Mouse (Mus musculus) kidney, embryonic 15.5 days (tissue): ENCODE data around the gene Ccr7. TPM values are rescaled to one million over a fixed set of nuclear protein-coding genes. Genes with fewer than 3 reads are reported as not detected.

Experiments used
- ATAC-seq: fragments of 200-750 bp; cut with Nextera tagmentation; replicated peaks from 2 replicates; pipeline ENCODE4 v1.8.0; 2017; ENCODE audit warnings: moderate TSS enrichment; ENCODE audit not compliant: low FRiP score
- H3K27ac ChIP-seq: fragments of 300-500 bp; sonication (generic); 2 replicates; pipeline ENCODE4 v1.5.1; 2015; ENCODE audit warnings: mild to moderate bottlenecking, inconsistent platforms
- H3K27me3 ChIP-seq: fragments of 300-500 bp; sonication (generic); 2 replicates; pipeline ENCODE4 v1.6.1; 2015; ENCODE audit warnings: inconsistent platforms
- H3K36me3 ChIP-seq: fragments of 300-500 bp; sonication (generic); 2 replicates; pipeline ENCODE4 v1.6.1; 2015; ENCODE audit warnings: inconsistent platforms
- H3K4me1 ChIP-seq: fragments of 300-500 bp; sonication (generic); 2 replicates; pipeline ENCODE4 v1.6.1; 2015; ENCODE audit warnings: inconsistent platforms
- H3K4me2 ChIP-seq: fragments of 300-500 bp; sonication (generic); 2 replicates; pipeline ENCODE4 v1.6.1; 2015; ENCODE audit warnings: moderate library complexity, mild to moderate bottlenecking, inconsistent platforms
- H3K4me3 ChIP-seq: fragments of 300-500 bp; sonication (generic); replicated peaks from 2 replicates; pipeline ENCODE4 v1.5.1; 2015; ENCODE audit warnings: mild to moderate bottlenecking, inconsistent platforms
- H3K9ac ChIP-seq: fragments of 300-500 bp; sonication (generic); 2 replicates; pipeline ENCODE4 v1.6.1; 2015; ENCODE audit warnings: mild to moderate bottlenecking, inconsistent platforms
- H3K9me3 ChIP-seq: fragments of 300-500 bp; sonication (generic); replicated peaks from 2 replicates; pipeline ENCODE4 v1.6.1; 2016; ENCODE audit warnings: inconsistent platforms
- WGBS: fragments of 180-500 bp; shearing (Covaris S2); methylation state at CpG from one replicate; pipeline ENCODE4 v1.1.7; 2015; ENCODE audit warnings: mixed read lengths; 5-methylcytosine and 5-hydroxymethylcytosine counted together
- polyA plus RNA-seq: library from polyadenylated mRNA; unstranded; fragments of >200 nt; fragmentation: Nextera tagmentation; extraction: Ambion mirVana; gene quantifications from 2 replicates; pipeline ENCODE4 v1.2.1, GENCODE M21; 2015

The Ccr7 gene
- polyA plus RNA-seq, 1 experiment from 2014 or later, result 0.17 TPM

GRCm38 (mm10) chr11:99169438-99169837, 14.6 kb upstream of the Ccr7 start:
- no peaks in the 10 kb centered on the region for H3K27me3 ChIP-seq
- no peak overlapping the region for H3K4me3 ChIP-seq
- H3K36me3 ChIP-seq, result no peaks in the 10 kb centered on the region
- H3K4me1 ChIP-seq, result no peaks in the 10 kb centered on the region
- no peak for ATAC-seq
- no peak overlapping the region for H3K4me2 ChIP-seq
- H3K9ac ChIP-seq, result no peak overlapping the region
- 87% methylated on average over 2 of the region's 2 CpGs for WGBS
- H3K9me3 ChIP-seq, result no peaks in the 10 kb centered on the region
- no peak overlapping the region for H3K27ac ChIP-seq

GRCm38 (mm10) chr11:99168030-99168474, 13.2 kb upstream of the Ccr7 start:
- no peaks in the 10 kb centered on the region for H3K36me3 ChIP-seq
- no peaks in the 10 kb centered on the region for H3K27me3 ChIP-seq
- no peaks in the 10 kb centered on the region for H3K4me1 ChIP-seq
- WGBS, result 44% methylated on average over 12 of the region's 12 CpGs
- no peak for ATAC-seq
- no peaks in the 10 kb centered on the region for H3K9me3 ChIP-seq
- no peak overlapping the region for H3K9ac ChIP-seq
- H3K4me2 ChIP-seq, result no peak overlapping the region
- no peak overlapping the region for H3K27ac ChIP-seq
- H3K4me3 ChIP-seq, result no peak overlapping the region

- Histone ChIP-seq H3K9ac (no peak overlapping the region), H3K4me1 (no peaks in the 10 kb centered on the region), H3K27me3 (no peaks in the 10 kb centered on the region), H3K4me2 (no peak overlapping the region), H3K4me3 (no peak overlapping the region), H3K27ac (no peak overlapping the region), H3K36me3 (no peaks in the 10 kb centered on the region), H3K9me3 (no peaks in the 10 kb centered on the region)
- no peak for ATAC-seq
- 78% methylated on average over 7 of the region's 7 CpGs for WGBS
Measured at GRCm38 (mm10) chr11:99167576-99167975, 12.7 kb upstream of the Ccr7 start.

- H3K4me2 ChIP-seq, result no peak overlapping the region
- no peaks in the 10 kb centered on the region for H3K27me3 ChIP-seq
- no peaks in the 10 kb centered on the region for H3K4me1 ChIP-seq
- H3K36me3 ChIP-seq, result no peaks in the 10 kb centered on the region
- 94% methylated on average over 7 of the region's 7 CpGs for WGBS
- no peaks in the 10 kb centered on the region for H3K9me3 ChIP-seq
- no peak overlapping the region for H3K27ac ChIP-seq
- H3K4me3 ChIP-seq, result no peak overlapping the region
- ATAC-seq, result no peak
- no peak overlapping the region for H3K9ac ChIP-seq
Measured at GRCm38 (mm10) chr11:99166241-99166640, 11.4 kb upstream of the Ccr7 start.

GRCm38 (mm10) chr11:99165031-99165752, 10.3 kb upstream of the Ccr7 start:
- no peaks in the 10 kb centered on the region for H3K9me3 ChIP-seq
- 71% methylated on average over 11 of the region's 11 CpGs for WGBS
- H3K27me3 ChIP-seq, result no peaks in the 10 kb centered on the region
- no peak overlapping the region for H3K27ac ChIP-seq
- no peaks in the 10 kb centered on the region for H3K4me1 ChIP-seq
- ATAC-seq, result no peak
- no peaks in the 10 kb centered on the region for H3K36me3 ChIP-seq
- H3K4me3 ChIP-seq, result no peak overlapping the region
- no peak overlapping the region for H3K9ac ChIP-seq
- H3K4me2 ChIP-seq, result no peak overlapping the region

GRCm38 (mm10) chr11:99162972-99163686, 8.3 kb upstream of the Ccr7 start:
- WGBS, result 75% methylated on average over 10 of the region's 10 CpGs
- no peak overlapping the region for H3K9ac ChIP-seq
- no peaks in the 10 kb centered on the region for H3K36me3 ChIP-seq
- no peaks in the 10 kb centered on the region for H3K9me3 ChIP-seq
- no peak overlapping the region for H3K27ac ChIP-seq
- no peak overlapping the region for H3K4me3 ChIP-seq
- H3K27me3 ChIP-seq, result no peaks in the 10 kb centered on the region
- ATAC-seq, result no peak
- H3K4me1 ChIP-seq, result no peaks in the 10 kb centered on the region
- H3K4me2 ChIP-seq, result no peak overlapping the region

GRCm38 (mm10) chr11:99161648-99162047, 6.8 kb upstream of the Ccr7 start:
- no peak for ATAC-seq

GRCm38 (mm10) chr11:99160228-99160627, 5.4 kb upstream of the Ccr7 start:
- no peak overlapping the region for H3K9ac ChIP-seq
- no peak overlapping the region for H3K4me2 ChIP-seq
- no peaks in the 10 kb centered on the region for H3K9me3 ChIP-seq
- H3K4me1 ChIP-seq, result no peaks in the 10 kb centered on the region
- no peak for ATAC-seq
- H3K27me3 ChIP-seq, result no peaks in the 10 kb centered on the region
- no peak overlapping the region for H3K27ac ChIP-seq
- no peak overlapping the region for H3K4me3 ChIP-seq
- 90% methylated on average over 6 of the region's 6 CpGs for WGBS
- no peaks in the 10 kb centered on the region for H3K36me3 ChIP-seq

More at GRCm38 (mm10) chr11:99161648-99162047, 6.8 kb upstream of the Ccr7 start:
- Histone ChIP-seq H3K4me1 (no peaks in the 10 kb centered on the region), H3K9ac (no peak overlapping the region), H3K9me3 (no peaks in the 10 kb centered on the region), H3K4me3 (no peak overlapping the region), H3K27me3 (no peaks in the 10 kb centered on the region), H3K4me2 (no peak overlapping the region), H3K36me3 (no peaks in the 10 kb centered on the region), H3K27ac (no peak overlapping the region)
- WGBS, result 37% methylated on average over 5 of the region's 5 CpGs

- WGBS, result 92% methylated on average over 9 of the region's 9 CpGs
- Histone ChIP-seq H3K27me3 (no peaks in the 10 kb centered on the region), H3K27ac (no peak overlapping the region), H3K4me2 (no peak overlapping the region), H3K9ac (no peak overlapping the region), H3K4me1 (no peaks in the 10 kb centered on the region), H3K4me3 (no peak overlapping the region), H3K9me3 (no peaks in the 10 kb centered on the region), H3K36me3 (no peaks in the 10 kb centered on the region)
- ATAC-seq, result no peak
Measured at GRCm38 (mm10) chr11:99155817-99156216, 940 bp upstream of the Ccr7 start.

- no peaks in the 10 kb centered on the region for H3K9me3 ChIP-seq
- H3K9ac ChIP-seq, result no peak overlapping the region
- WGBS, result 51% methylated on average over 7 of the region's 7 CpGs
- H3K4me3 ChIP-seq, result no peak overlapping the region
- H3K4me1 ChIP-seq, result peaks cover 14% of the 10 kb centered on the region
- ATAC-seq, result no peak
- H3K27me3 ChIP-seq, result no peaks in the 10 kb centered on the region
- H3K27ac ChIP-seq, result no peak overlapping the region
- H3K36me3 ChIP-seq, result no peaks in the 10 kb centered on the region
- no peak overlapping the region for H3K4me2 ChIP-seq
Measured at GRCm38 (mm10) chr11:99153767-99154753, 817 bp downstream of the Ccr7 start.

- H3K4me3 ChIP-seq, result no peak overlapping the region
- ATAC-seq, result no peak
- peaks cover 29% of the 10 kb centered on the region for H3K4me1 ChIP-seq
- no peak overlapping the region for H3K4me2 ChIP-seq
- H3K9me3 ChIP-seq, result no peaks in the 10 kb centered on the region
- no peak overlapping the region for H3K27ac ChIP-seq
- no peaks in the 10 kb centered on the region for H3K27me3 ChIP-seq
- H3K36me3 ChIP-seq, result no peaks in the 10 kb centered on the region
- WGBS, result 84% methylated on average over 7 of the region's 7 CpGs
- H3K9ac ChIP-seq, result no peak overlapping the region
Measured at GRCm38 (mm10) chr11:99152323-99153144, 2.3 kb downstream of the Ccr7 start.
